Mouse (Mus musculus) kidney, embryonic 14.5 days (tissue): ENCODE measurements around the gene Engase. TPM values are rescaled to one million over a fixed set of nuclear protein-coding genes. Genes with fewer than 3 reads are reported as not detected.
A peak's percentile ranks its signal among the peaks of the same experiment; 100 is the strongest.

ENCODE experiments used
- ATAC-seq: fragments of 200-750 bp; cut with Nextera tagmentation; 2 replicates; pipeline ENCODE4 v1.8.0; 2017; ENCODE audit warnings: moderate number of reproducible peaks, mild to moderate bottlenecking, moderate TSS enrichment, moderate library complexity; ENCODE audit not compliant: low FRiP score, low TSS enrichment
- H3K27ac ChIP-seq: fragments of 300-500 bp; sonication (generic); 2 replicates; pipeline ENCODE4 v1.5.1; 2014; ENCODE audit warnings: low read depth, mild to moderate bottlenecking, low read length, moderate library complexity, mixed read lengths
- H3K27me3 ChIP-seq: fragments of 300-500 bp; sonication (generic); 2 replicates; pipeline ENCODE4 v1.6.1; 2014; ENCODE audit warnings: mild to moderate bottlenecking, low read length; ENCODE audit not compliant: control insufficient read depth, insufficient read depth
- H3K36me3 ChIP-seq: fragments of 300-500 bp; sonication (generic); 2 replicates; pipeline ENCODE4 v1.6.1; 2014; ENCODE audit warnings: low read length, mixed read lengths; ENCODE audit not compliant: control insufficient read depth, insufficient read depth
- H3K4me1 ChIP-seq: fragments of 300-500 bp; sonication (generic); 2 replicates; pipeline ENCODE4 v1.6.1; 2014; ENCODE audit warnings: low read length, mixed read lengths; ENCODE audit not compliant: control insufficient read depth, insufficient read depth
- H3K4me2 ChIP-seq: fragments of 300-500 bp; sonication (generic); replicated peaks from 2 replicates; pipeline ENCODE4 v1.6.1; 2014; ENCODE audit warnings: low read depth, mild to moderate bottlenecking, low read length
- H3K4me3 ChIP-seq: fragments of 300-500 bp; sonication (generic); 2 replicates; pipeline ENCODE4 v1.5.1; 2014; ENCODE audit warnings: mild to moderate bottlenecking, low read length
- H3K9ac ChIP-seq: fragments of 300-500 bp; sonication (generic); 2 replicates; pipeline ENCODE4 v1.6.1; 2014; ENCODE audit warnings: low read depth, mild to moderate bottlenecking, low read length, moderate library complexity
- H3K9me3 ChIP-seq: fragments of 300-500 bp; sonication (generic); 2 replicates; pipeline ENCODE4 v1.6.1; 2016; ENCODE audit warnings: low read length; ENCODE audit not compliant: control insufficient read depth
- WGBS: fragments of 180-500 bp; shearing (Covaris S2); extraction: QIAGEN DNeasy Blood & Tissue Kit; methylation state at CpG from one replicate; pipeline ENCODE4 v1.1.7; 2014; 5-methylcytosine and 5-hydroxymethylcytosine counted together
- polyA plus RNA-seq: library from polyadenylated mRNA; unstranded; fragments of >200 nt; fragmentation: Nextera tagmentation; extraction: Ambion mirVana; gene quantifications from 2 replicates; pipeline ENCODE4 v1.2.1, GENCODE M21; 2014

The Engase gene
- polyA plus RNA-seq = 3.9 and 9.7 TPM in 2 replicates

DNA sequence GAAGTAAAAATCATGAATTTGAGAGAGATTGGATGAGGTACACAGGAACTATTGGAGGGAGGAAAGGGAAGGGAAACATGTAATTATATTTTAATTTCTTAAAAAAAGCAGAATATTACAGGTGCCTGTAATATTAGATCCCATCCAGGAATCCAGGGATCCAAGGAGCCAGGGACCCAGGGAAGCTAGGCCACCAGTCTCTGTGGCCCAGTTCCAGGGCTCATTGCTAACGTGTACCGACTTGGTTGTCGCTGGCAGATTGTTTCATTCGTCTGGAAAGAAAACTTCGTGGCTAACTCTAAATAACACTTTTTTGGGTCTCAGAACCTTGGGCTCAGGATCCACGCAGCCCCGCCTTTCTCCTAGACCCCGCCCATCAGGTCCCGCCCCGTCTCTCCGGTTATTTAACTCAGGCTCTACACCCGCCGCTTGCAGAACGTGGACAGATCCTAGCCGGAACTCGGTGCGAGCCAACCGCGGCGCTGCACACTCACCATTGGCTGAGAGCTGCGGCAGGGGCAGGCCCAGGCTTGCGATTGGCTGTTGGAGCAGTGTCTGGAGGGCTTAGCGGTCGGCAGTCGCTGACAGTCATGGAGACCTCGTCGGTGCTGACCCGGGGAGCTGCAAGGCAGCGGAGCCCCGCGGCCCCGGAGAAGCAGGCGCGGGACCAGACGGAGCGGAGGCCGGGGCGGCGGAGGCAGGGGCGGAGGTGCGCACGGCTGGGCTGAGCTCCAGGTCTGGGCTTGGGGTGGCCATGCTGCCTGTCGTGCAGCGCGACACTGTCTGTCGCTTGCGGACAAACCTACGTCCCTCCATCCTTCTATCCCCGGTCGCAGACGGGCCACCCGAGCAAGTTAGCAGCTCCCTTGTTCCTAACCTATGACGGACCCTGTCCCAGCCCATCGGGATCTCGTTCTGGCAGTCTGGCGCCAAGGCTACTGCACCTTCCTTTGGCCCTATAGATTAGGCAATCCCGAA is at the start of gene Engase:
Gene Engase, plus strand, starts transcription at position 434 of the 978 bp plus-strand sequence.
- peak; percentile 99 for ATAC-seq
- under 1% methylated on average over 57 of the region's 57 CpGs for WGBS

DNA sequence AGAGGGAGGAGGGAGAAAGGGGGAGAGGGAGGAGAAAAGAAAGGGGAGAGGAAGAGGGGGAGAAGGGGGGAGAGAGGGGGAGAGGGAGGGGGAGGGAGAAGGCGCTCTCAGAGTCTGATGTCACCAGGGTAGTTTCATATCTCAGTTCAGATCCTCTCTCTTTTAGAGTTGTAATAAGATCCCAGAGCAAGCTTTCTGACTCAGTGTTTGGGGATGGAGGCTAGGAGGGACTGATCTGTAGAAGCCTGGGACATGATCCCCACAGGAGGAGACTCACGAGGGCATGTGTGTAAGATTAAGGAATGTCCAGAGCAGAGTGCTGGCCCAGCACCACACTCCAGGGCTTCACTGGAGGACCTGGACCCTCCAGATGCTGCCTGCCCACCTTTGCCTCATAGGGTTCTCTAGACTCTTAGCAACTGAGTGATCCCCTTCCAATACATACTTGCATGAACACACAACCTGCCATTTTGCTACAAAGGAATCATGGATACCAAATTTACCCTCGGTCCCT is 49.3 kb upstream of the Engase start:
- H3K4me2 ChIP-seq = peak overlapping the region; percentile 46
- H3K9me3 ChIP-seq = no peaks in the 10 kb centered on the region
- no peaks in the 10 kb centered on the region for H3K27me3 ChIP-seq
- H3K9ac ChIP-seq = no peak overlapping the region
- no peaks in the 10 kb centered on the region for H3K36me3 ChIP-seq
- H3K4me3 ChIP-seq = no peak overlapping the region; the same call in 1 of the 2 replicates
- peaks cover 45% of the 10 kb centered on the region for H3K4me1 ChIP-seq
- H3K27ac ChIP-seq = no peak overlapping the region
- 35% methylated on average over 3 of the region's 3 CpGs for whole genome bisulfite sequencing
- ATAC-seq = no peak

More for the DNA sequence above, at the start of gene Engase:
- no peak within 1 kb of the TSS for H3K27ac ChIP-seq
- peak within 1 kb of the TSS; percentile 78 for H3K4me3 ChIP-seq
- no peaks in the 10 kb centered on the region for H3K27me3 ChIP-seq
- H3K4me2 ChIP-seq = peak within 1 kb of the TSS; percentile 94
- H3K36me3 ChIP-seq = no peaks in the 10 kb centered on the region; the same call in 1 of the 2 replicates
- no peaks in the 10 kb centered on the region for H3K9me3 ChIP-seq
- 0 out of 2 replicates have a peak, but pooled peaks cover 5% of the 10 kb centered on the region for H3K4me1 ChIP-seq
- H3K9ac ChIP-seq = peak within 1 kb of the TSS; percentile 74

DNA sequence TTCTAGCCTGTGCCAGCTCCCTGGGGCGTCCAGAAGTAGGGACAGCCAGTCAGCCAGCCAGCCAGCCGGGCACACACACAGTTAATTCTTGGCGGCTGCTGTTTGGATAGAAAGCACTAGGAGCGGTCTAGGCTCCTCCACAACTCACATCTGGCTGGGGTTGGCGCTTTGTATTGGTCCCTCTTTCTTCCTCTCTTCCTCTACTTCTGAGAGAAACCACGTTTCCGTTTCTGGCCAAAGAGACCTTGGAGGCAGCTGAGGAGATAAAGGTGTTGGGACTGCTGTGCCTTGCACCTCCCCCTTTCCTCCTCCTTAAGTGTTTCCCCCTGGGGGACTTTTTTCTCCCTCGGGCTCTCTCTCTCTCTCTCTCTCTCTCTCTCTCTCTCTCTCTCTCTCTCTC is 48.6 kb upstream of the Engase start, which contains the start of gene C1qtnf1:
Gene C1qtnf1, plus strand, starts transcription at position 218 of the 400 bp plus-strand sequence.
- H3K9me3 ChIP-seq = no peaks in the 10 kb centered on the region
- no peaks in the 10 kb centered on the region for H3K27me3 ChIP-seq
- H3K9ac ChIP-seq = peak within 1 kb of the TSS; percentile 45; the same call in 1 of the 2 replicates
- no peak within 1 kb of the TSS for H3K27ac ChIP-seq
- peaks cover 45% of the 10 kb centered on the region for H3K4me1 ChIP-seq
- peak within 1 kb of the TSS; percentile 15 for H3K4me3 ChIP-seq
- peak within 1 kb of the TSS; percentile 46 for H3K4me2 ChIP-seq
- H3K36me3 ChIP-seq = no peaks in the 10 kb centered on the region
- WGBS = 4% methylated on average over 8 of the region's 8 CpGs
- ATAC-seq = no peak

DNA sequence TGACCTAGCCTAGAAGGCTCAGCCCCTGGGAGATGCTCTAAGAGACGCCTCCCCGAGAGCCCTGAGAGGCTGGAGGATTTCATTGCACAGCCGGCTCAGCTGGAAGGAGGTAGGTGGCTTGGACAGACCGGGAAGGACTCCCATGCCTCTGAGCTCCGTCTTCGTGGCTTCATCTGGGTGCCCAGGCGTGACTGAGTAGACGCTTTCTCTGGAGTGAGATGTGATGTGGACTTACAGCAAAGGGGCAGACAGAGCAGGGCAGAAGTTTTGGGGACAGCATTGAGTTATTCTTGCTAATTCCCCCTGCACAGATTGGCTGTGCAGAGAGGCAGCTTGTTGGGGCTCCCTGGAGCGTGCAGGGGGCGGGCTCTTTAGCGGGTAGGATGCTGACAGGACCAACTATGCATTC is 48.2 kb upstream of the Engase start:
- H3K27ac ChIP-seq = no peak overlapping the region

DNA sequence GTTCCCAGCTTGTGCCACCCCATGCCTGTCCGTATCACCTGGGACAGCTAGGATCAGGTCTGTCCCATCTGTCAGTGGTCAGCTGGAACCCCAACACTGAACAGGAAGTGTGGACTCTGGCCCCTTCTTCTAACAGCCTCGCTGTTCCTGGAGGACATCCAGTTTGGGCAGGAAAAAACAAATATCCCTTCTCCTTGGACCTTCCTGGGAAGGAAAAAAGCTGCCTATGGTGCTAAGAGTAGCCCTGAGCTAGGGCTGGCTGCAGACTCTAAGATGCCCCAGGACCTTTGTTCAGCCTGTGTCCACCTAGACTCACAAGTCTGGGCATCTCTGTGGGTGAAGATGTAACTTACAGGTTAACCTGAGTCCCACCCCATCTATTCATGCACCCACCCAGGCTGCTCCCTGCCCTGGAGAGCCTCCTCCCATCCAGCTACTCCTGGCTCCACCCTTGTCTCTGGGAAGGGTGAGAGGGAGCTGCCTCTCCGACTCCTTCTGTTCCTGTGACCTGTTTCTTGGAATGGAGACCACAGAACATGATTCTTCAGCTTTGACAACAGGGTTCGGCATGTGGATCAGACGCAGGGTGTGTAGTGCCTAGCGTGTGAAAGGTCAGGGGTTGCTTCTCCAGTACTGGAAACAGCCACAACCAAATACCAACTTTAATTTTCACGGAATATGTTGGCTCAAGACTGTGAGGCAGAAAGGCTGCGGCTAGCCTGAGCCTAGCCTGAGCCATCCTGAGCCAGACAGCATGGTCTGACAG is 47.5 kb upstream of the Engase start:
- Histone ChIP-seq H3K36me3 (no peaks in the 10 kb centered on the region), H3K9ac (0 out of 2 replicates have a peak overlapping the region, but pooled peaks have one; percentile 5), H3K27me3 (no peaks in the 10 kb centered on the region), H3K4me2 (peak overlapping the region; percentile 46), H3K9me3 (no peaks in the 10 kb centered on the region), H3K27ac (no peak overlapping the region), H3K4me1 (peaks cover 42% of the 10 kb centered on the region), H3K4me3 (peak overlapping the region; percentile 15; the same call in 1 of the 2 replicates)
- WGBS = 37% methylated on average over 8 of the region's 8 CpGs
- no peak for ATAC-seq

More for the DNA sequence above, 48.2 kb upstream of the Engase start:
- Histone ChIP-seq H3K4me3 (peak overlapping the region; percentile 15), H3K4me1 (peaks cover 46% of the 10 kb centered on the region), H3K4me2 (peak overlapping the region; percentile 46), H3K36me3 (no peaks in the 10 kb centered on the region), H3K27me3 (no peaks in the 10 kb centered on the region), H3K9ac (peak overlapping the region; percentile 45; the same call in 1 of the 2 replicates), H3K9me3 (no peaks in the 10 kb centered on the region)
- WGBS = 3% methylated on average over 11 of the region's 11 CpGs
- ATAC-seq = peak; percentile 29; the same call in 1 of the 2 replicates

DNA sequence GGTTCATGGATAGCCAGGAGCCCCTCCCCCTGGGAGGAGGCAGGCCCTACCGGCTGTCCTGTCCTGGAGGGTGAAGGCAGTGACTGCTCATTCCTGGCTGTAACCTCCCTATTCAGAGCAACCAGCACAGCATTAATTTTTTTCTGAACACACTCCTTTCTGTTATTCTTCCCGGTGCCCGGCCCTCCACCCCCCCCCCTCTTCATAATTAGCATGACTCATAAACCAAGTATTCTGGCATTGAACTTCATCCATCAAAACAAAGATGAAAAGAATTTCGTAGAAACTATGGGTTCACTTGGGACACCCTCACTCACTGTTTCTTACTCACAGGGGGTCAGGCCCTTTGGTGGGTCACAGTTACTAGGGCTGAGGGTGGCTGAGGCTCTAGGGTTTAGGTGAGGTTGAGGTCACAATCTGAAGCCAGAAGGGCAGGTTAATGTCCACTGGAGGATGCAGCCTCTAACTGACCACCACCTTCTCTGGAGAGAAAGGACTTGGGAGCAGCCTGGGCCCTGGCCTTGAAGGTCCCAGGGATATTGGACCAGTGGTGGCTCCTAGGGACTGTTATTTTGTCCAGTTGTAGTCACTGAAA is 46.2 kb upstream of the Engase start:
- H3K36me3 ChIP-seq = no peaks in the 10 kb centered on the region
- H3K9ac ChIP-seq = no peak overlapping the region
- no peak for ATAC-seq
- peaks cover 41% of the 10 kb centered on the region for H3K4me1 ChIP-seq
- H3K27me3 ChIP-seq = no peaks in the 10 kb centered on the region
- 30% methylated on average over 4 of the region's 4 CpGs for WGBS
- H3K4me2 ChIP-seq = no peak overlapping the region
- H3K27ac ChIP-seq = no peak overlapping the region
- H3K9me3 ChIP-seq = no peaks in the 10 kb centered on the region
- no peak overlapping the region for H3K4me3 ChIP-seq

DNA sequence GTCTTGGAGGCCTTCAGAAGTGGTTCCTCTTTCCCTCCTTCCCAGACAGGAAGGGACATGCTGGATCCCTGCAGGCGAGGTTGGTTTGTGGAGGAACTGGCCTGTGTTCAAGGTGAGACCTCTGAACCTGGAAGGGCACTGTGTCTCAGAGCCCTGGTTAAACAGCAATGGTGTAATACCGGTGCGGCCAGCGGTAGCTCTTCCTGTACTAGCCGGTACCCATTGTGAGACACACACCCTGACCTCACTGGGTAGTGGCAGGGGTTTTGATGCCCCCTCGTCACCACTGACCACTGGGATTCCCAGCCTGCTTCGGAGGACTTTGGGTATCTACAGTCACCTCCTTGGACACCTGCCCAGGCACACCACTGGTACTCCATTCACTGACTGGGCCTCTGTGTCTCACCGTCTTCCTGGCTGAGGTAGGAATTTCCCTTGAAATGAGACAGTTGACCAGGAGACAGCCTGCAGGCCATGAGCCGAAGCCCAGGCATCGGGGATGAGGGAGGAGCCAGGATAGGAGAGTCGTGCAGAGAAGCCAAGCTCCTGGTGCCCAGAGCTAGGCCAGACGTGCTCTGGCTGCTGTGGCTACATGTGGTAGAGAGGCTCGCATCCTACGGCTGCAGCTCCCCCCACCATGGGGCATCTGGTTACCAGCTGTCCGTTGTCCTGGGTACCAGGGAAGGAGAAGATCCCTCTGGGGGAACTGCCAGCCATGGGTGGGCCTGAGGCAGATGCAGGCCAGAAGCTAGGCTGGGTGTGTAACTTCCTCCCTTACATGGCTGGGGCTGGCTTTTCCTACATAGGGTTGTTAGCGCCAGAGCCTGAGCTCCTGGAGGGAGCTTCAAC is 45.3 kb upstream of the Engase start:
- no peak for ATAC-seq
- Histone ChIP-seq H3K27me3 (no peaks in the 10 kb centered on the region), H3K9ac (no peak overlapping the region), H3K4me3 (no peak overlapping the region), H3K36me3 (no peaks in the 10 kb centered on the region), H3K4me2 (no peak overlapping the region), H3K4me1 (peaks cover 41% of the 10 kb centered on the region), H3K27ac (no peak overlapping the region), H3K9me3 (no peaks in the 10 kb centered on the region)
- WGBS = 82% methylated on average over 16 of the region's 16 CpGs
